Mouse (Mus musculus) embryonic facial prominence, embryonic 13.5 days (tissue): ENCODE measurements around the gene Nfic. TPM values are rescaled to one million over a fixed set of nuclear protein-coding genes. Genes with fewer than 3 reads are reported as not detected.

ENCODE experiments used
- ATAC-seq: fragments of 200-750 bp; cut with Nextera tagmentation; 2 replicates; pipeline ENCODE4 v1.8.0; 2017; ENCODE audit warnings: low read depth; ENCODE audit not compliant: insufficient number of reproducible peaks, insufficient read depth, low FRiP score, low TSS enrichment
- H3K27ac ChIP-seq: fragments of 300-500 bp; sonication (generic); 2 replicates; pipeline ENCODE4 v1.5.1; 2015; ENCODE audit warnings: moderate library complexity, mild to moderate bottlenecking, inconsistent platforms
- H3K27me3 ChIP-seq: fragments of 300-500 bp; sonication (generic); 2 replicates; pipeline ENCODE4 v1.6.1; 2015; ENCODE audit warnings: mild to moderate bottlenecking, inconsistent platforms
- H3K36me3 ChIP-seq: fragments of 300-500 bp; sonication (generic); 2 replicates; pipeline ENCODE4 v1.6.1; 2015; ENCODE audit warnings: mild to moderate bottlenecking, inconsistent platforms
- H3K4me1 ChIP-seq: fragments of 300-500 bp; sonication (generic); 2 replicates; pipeline ENCODE4 v1.6.1; 2015; ENCODE audit warnings: inconsistent platforms
- H3K4me2 ChIP-seq: fragments of 300-500 bp; sonication (generic); 2 replicates; pipeline ENCODE4 v1.6.1; 2015; ENCODE audit warnings: moderate library complexity, mild to moderate bottlenecking, inconsistent platforms
- H3K4me3 ChIP-seq: fragments of 300-500 bp; sonication (generic); 2 replicates; pipeline ENCODE4 v1.5.1; 2015; ENCODE audit warnings: mild to moderate bottlenecking, inconsistent platforms
- H3K9ac ChIP-seq: fragments of 300-500 bp; sonication (generic); 2 replicates; pipeline ENCODE4 v1.6.1; 2015; ENCODE audit warnings: mild to moderate bottlenecking, inconsistent platforms
- H3K9me3 ChIP-seq: fragments of 300-500 bp; sonication (generic); 2 replicates; pipeline ENCODE4 v1.6.1; 2016; ENCODE audit warnings: inconsistent platforms
- WGBS: fragments of 180-500 bp; shearing (Covaris S2); methylation state at CpG from one replicate; pipeline ENCODE4 v1.1.7; 2015; ENCODE audit warnings: mixed read lengths; 5-methylcytosine and 5-hydroxymethylcytosine counted together
- polyA plus RNA-seq: library from polyadenylated mRNA; unstranded; fragments of >200 nt; fragmentation: Nextera tagmentation; extraction: Ambion mirVana; gene quantifications from 2 replicates; pipeline ENCODE4 v1.2.1, GENCODE M21; 2015

Gene Nfic
- polyA plus RNA-seq, 1 experiment from 2014 or later = 96.1 TPM

DNA sequence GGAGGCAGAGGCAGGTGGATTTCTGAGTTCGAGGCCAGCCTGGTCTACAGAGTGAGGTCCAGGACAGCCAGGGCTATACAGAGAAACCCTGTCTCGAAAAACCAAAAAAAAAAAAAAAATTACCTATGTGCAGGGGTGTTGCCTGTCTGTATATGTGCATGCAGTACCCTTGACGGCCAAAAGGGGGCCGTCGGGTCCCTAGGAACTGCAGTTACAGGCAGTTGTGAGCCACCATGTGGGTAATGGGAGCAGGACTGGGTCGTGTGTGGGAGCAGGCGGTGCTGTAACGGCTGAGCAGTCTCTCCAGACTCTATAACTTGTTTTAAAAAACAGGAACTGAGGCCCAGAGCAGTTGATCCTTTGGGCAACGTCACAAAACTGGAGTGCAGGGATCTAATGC, 28.5 kb upstream of the Nfic start:
- 19% methylated on average over 9 of the region's 9 CpGs for WGBS

DNA sequence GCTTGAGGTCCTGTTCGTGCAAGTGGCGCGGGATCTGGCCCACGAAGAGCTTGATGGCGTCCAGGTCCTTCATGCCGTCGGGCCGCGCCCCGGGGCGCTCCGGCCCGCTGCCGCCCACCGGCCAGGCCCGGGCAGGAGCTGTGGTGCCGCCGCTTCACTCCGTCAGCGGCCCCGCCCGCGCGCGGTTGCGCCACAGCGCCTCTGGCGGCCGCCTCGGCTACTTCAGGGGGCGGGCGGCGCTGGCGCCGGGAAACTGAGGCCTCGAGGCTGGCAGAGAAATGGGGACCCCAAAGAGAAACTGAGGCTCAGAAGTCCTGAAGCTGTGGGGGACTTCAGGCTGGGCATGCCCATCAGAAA, 27.1 kb upstream of the Nfic start, which contains the start of gene Celf5:
Gene Celf5 (minus strand): TSS at position 177 of the 357 bp plus-strand sequence.
- 0 out of 2 replicates have a peak, but pooled peaks cover 6% of the 10 kb centered on the region for H3K4me1 ChIP-seq
- H3K9me3 ChIP-seq = no peaks in the 10 kb centered on the region
- peak within 1 kb of the TSS; percentile 72 for H3K9ac ChIP-seq
- H3K27ac ChIP-seq = no peak within 1 kb of the TSS
- peak within 1 kb of the TSS; percentile 51 for H3K4me3 ChIP-seq
- 0 out of 2 replicates have a peak, but pooled peaks have one; percentile 34 for ATAC-seq
- H3K27me3 ChIP-seq = peaks cover 47% of the 10 kb centered on the region
- 0% methylated on average over 36 of the region's 36 CpGs for WGBS
- peaks cover 17% of the 10 kb centered on the region for H3K36me3 ChIP-seq
- H3K4me2 ChIP-seq = peak within 1 kb of the TSS; percentile 80

More for the DNA sequence above, 28.5 kb upstream of the Nfic start:
- Histone ChIP-seq H3K9ac (no peak overlapping the region), H3K27me3 (peaks cover 34% of the 10 kb centered on the region), H3K4me1 (0 out of 2 replicates have a peak, but pooled peaks cover 6% of the 10 kb centered on the region), H3K4me3 (no peak overlapping the region), H3K27ac (no peak overlapping the region), H3K9me3 (no peaks in the 10 kb centered on the region), H3K4me2 (no peak overlapping the region), H3K36me3 (peaks cover 32% of the 10 kb centered on the region)
- ATAC-seq = no peak

DNA sequence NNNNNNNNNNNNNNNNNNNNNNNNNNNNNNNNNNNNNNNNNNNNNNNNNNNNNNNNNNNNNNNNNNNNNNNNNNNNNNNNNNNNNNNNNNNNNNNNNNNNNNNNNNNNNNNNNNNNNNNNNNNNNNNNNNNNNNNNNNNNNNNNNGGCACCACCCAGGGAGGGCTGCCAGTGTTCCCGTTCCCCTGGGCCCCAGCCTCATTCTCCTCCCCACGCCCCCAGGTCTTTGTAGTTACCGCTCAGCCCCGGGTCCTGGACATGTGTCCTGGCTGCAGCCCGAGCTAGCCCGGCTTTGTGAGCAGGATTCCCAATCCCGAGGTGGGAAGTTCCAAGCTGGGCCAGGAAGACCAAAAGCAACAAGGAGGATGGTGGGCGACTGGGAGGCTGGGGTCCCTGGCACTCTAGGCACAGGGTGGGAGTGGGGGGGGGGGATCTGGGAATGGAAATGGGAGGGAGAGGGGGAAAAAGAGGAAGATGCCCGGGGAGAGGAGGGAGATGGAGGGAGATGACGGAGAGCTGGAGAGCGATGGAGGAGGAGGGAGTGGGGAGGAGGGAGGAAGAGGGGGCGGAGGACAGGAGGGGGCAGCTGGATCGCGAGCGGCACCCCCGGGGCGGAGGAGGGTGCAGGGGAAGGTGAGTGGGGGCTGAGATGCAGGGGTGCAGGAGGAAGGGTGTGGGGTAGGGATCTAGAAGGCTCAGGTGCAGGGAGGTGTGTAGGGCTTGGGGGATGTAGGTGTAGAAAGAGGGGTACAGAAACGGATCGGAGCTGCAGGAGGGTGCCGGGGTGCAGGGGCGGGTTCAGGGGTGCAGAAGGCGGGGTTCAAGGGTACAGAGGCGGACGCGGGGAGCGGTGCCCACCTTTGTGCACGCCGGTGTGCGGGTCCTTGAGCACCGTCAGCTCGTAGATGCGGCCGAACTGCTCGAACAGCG, 26.4 kb upstream of the Nfic start:
- H3K4me2 ChIP-seq = peak overlapping the region; percentile 80
- peaks cover 54% of the 10 kb centered on the region for H3K27me3 ChIP-seq
- WGBS = 3% methylated on average over 35 of the region's 35 CpGs
- peak overlapping the region; percentile 72 for H3K9ac ChIP-seq
- H3K4me3 ChIP-seq = peak overlapping the region; percentile 51
- ATAC-seq = no peak
- H3K4me1 ChIP-seq = 0 out of 2 replicates have a peak, but pooled peaks cover 6% of the 10 kb centered on the region
- no peak overlapping the region for H3K27ac ChIP-seq
- H3K36me3 ChIP-seq = peaks cover 11% of the 10 kb centered on the region
- no peaks in the 10 kb centered on the region for H3K9me3 ChIP-seq

DNA sequence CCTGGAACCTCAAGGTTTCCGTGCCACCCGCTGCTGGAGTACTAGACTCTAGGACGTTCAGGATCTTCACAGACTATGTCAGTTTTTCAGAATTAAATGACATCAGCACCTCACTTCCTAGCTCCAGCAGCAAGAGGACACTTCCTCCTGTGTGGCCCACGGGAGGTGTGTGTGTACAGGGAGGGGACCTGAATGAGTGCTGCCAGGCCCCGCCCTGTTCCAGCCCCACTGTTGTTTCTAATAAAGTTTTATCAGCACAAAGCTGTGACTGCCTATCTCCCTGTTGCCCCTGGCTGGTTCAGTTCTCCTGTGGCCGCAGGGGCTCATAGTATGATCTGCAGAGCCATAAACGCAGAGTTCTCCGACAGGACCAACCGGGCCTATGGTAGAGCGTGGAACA, 19.0 kb upstream of the Nfic start:
- no peaks in the 10 kb centered on the region for H3K9me3 ChIP-seq
- 82% methylated on average over 10 of the region's 10 CpGs for WGBS
- ATAC-seq = no peak
- no peak overlapping the region for H3K4me3 ChIP-seq
- no peaks in the 10 kb centered on the region for H3K36me3 ChIP-seq
- H3K27ac ChIP-seq = no peak overlapping the region
- H3K4me2 ChIP-seq = no peak overlapping the region
- peaks cover 8% of the 10 kb centered on the region; the same call in 1 of the 2 replicates for H3K4me1 ChIP-seq
- no peak overlapping the region for H3K9ac ChIP-seq
- H3K27me3 ChIP-seq = peaks cover 81% of the 10 kb centered on the region

DNA sequence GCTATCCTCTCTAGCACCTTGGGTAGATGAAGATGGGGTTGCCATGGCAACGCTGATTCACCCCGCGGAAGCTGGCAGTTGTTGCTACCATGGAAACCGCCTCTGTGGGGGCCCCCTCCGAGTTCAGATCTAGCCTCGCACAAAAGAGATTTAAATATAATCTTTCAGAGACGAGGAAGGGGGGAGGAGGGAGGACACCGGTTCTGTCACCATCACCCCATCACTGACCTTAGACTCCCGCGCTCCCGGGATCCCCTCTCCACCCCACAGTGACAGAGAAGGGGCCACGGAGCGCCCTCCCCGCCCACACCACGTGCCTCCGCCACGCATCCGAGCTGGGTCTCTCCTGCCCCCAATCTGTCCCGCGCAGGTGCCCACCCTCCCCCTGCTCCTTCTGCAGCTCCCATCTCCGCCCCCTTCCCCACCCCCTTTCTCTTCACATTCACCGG, 17.6 kb upstream of the Nfic start:
- Histone ChIP-seq H3K4me2 (0 out of 2 replicates have a peak overlapping the region, but pooled peaks have one; percentile 14), H3K27me3 (peaks cover 85% of the 10 kb centered on the region), H3K4me1 (peaks cover 8% of the 10 kb centered on the region; the same call in 1 of the 2 replicates), H3K9ac (no peak overlapping the region), H3K4me3 (no peak overlapping the region), H3K36me3 (no peaks in the 10 kb centered on the region), H3K9me3 (no peaks in the 10 kb centered on the region), H3K27ac (no peak overlapping the region)
- ATAC-seq = no peak
- 1% methylated on average over 22 of the region's 22 CpGs for whole genome bisulfite sequencing

DNA sequence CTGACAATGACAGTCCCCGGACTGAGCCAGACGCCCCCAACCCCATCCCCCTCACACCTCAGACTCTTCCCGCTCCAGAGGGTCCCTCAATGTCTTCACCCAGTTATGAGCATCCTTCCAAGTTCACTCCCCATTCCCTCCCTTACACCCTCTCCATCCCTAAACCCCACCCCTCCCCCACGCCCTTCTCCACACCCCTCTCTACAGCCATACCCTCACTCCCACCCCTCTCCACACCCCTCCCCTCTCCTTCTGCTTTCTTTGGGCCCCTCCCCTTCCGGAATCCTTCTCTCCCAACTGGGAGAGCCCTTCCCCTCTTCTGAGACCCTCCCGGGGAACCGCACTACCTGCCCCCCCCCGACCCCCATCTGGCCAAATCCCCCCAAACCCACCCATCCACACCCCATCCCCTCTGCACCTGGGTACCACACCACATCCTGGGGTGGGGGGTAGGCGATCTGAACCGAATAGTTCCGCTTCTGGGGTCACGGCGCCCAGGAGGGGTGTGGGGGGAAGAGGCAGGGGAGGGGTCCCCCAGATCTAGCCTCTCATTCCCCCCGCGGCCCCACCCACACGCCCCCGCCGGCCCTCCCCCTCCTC, 17.1 kb upstream of the Nfic start:
- Histone ChIP-seq H3K27me3 (peaks cover 85% of the 10 kb centered on the region), H3K4me3 (no peak overlapping the region), H3K4me2 (0 out of 2 replicates have a peak overlapping the region, but pooled peaks have one; percentile 14), H3K9me3 (no peaks in the 10 kb centered on the region), H3K4me1 (peaks cover 8% of the 10 kb centered on the region; the same call in 1 of the 2 replicates), H3K9ac (no peak overlapping the region), H3K27ac (no peak overlapping the region), H3K36me3 (no peaks in the 10 kb centered on the region)
- ATAC-seq = no peak
- 4% methylated on average over 18 of the region's 18 CpGs for whole genome bisulfite sequencing

DNA sequence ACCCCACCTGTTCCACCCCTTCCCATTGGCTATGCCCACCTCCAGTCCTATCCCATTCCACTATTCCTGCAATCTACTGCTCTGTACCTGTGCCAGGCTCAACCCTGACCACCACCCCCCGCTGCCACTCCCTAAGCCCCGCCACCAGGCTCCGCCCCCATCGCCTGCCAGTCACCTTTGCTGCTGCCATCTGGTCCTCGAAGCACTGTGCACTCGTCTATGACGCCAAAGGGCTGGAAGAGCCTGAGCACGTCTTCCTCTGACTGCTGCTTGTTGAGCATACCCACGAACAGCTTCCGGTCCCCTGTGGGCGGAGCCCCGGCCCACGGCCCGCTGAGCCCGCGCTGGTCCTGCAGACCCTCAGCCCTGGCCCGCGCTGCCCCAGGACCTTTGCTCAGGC, 15.0 kb upstream of the Nfic start:
- Histone ChIP-seq H3K27ac (no peak overlapping the region), H3K9ac (no peak overlapping the region), H3K36me3 (no peaks in the 10 kb centered on the region), H3K4me3 (no peak overlapping the region), H3K4me2 (no peak overlapping the region), H3K27me3 (peaks cover 87% of the 10 kb centered on the region), H3K4me1 (peaks cover 8% of the 10 kb centered on the region; the same call in 1 of the 2 replicates), H3K9me3 (no peaks in the 10 kb centered on the region)
- ATAC-seq = no peak
- WGBS = 50% methylated on average over 18 of the region's 18 CpGs

DNA sequence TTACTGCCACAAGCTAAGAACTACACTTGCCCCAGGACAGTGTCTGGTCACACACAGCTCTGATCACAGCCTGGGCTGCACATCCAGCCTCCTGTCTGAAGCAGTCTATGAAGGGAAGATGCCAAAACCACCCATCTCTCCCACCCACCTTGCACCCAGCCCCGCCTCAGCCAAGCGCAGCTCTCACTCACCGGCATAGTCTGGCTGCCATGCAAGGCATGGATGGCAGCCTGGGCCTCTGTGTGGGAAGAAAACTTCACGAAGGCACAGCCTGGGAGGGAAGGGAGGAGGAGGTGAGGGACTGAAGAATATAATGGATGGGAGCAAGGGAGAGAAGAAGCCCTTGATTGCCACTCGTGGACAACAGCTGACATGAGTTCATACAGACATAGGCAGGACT, 13.8 kb upstream of the Nfic start:
- 84% methylated on average over 5 of the region's 5 CpGs for WGBS
- H3K27ac ChIP-seq = no peak overlapping the region
- no peak for ATAC-seq
- H3K4me3 ChIP-seq = no peak overlapping the region
- H3K9me3 ChIP-seq = no peaks in the 10 kb centered on the region
- no peak overlapping the region for H3K4me2 ChIP-seq
- H3K9ac ChIP-seq = no peak overlapping the region
- peaks cover 14% of the 10 kb centered on the region for H3K4me1 ChIP-seq
- H3K36me3 ChIP-seq = no peaks in the 10 kb centered on the region
- peaks cover 87% of the 10 kb centered on the region for H3K27me3 ChIP-seq

DNA sequence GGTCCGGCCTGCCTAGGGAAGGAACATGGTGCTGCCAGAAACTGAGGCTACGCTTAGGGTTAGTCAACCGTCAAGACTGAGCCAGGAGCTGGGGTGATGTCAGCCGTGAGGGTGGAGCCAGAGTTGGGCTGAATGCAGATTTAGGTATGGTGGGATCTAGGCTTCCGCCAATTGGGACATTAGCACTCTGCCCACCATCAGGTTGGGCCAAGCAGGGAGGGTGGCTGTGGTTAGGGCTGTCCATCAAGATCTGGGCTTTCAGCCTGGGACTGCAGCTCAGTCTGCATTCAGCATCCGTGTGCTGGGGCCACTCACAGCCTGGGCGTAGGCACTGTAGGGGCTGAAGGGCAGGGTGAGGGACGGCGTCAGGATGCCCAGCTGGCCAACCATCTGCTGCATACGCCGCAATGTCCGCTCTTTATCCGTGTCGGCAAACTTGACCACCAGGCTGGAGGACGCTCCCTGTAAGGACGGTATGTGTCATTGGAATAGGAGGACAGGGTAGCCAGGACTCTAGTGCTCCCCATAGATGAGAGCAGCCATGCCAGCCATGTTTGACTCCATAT, 12.3 kb upstream of the Nfic start:
- Histone ChIP-seq H3K4me2 (no peak overlapping the region), H3K9me3 (no peaks in the 10 kb centered on the region), H3K4me1 (peaks cover 12% of the 10 kb centered on the region), H3K27me3 (peaks cover 87% of the 10 kb centered on the region), H3K36me3 (no peaks in the 10 kb centered on the region), H3K4me3 (no peak overlapping the region), H3K9ac (no peak overlapping the region), H3K27ac (no peak overlapping the region)
- 85% methylated on average over 16 of the region's 16 CpGs for WGBS
- no peak for ATAC-seq

DNA sequence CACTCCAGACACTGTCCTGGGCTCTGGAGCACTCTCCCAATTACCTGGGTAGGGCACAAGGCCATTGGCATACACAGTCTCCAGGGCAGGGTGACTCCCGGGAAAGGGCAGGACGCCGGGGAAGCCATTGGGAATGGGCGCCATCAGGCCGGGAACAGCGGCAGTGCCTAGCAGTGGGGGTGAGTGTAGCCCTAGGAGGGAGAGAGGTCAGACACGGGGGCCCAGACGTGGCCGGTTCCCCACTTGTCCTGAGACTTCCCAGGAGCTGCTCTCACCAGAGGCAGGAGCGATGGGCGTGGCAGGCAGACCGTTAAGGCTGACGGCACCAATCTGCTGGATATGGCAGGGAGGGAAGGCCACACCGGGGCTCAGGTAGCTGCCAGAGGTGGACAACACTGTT, 11.4 kb upstream of the Nfic start:
- H3K27me3 ChIP-seq = peaks cover 87% of the 10 kb centered on the region
- WGBS = 64% methylated on average over 14 of the region's 14 CpGs
- H3K27ac ChIP-seq = no peak overlapping the region
- H3K9ac ChIP-seq = no peak overlapping the region
- no peaks in the 10 kb centered on the region for H3K36me3 ChIP-seq
- no peak overlapping the region for H3K4me2 ChIP-seq
- no peak for ATAC-seq
- H3K4me1 ChIP-seq = peaks cover 15% of the 10 kb centered on the region
- no peak overlapping the region for H3K4me3 ChIP-seq
- no peaks in the 10 kb centered on the region for H3K9me3 ChIP-seq

DNA sequence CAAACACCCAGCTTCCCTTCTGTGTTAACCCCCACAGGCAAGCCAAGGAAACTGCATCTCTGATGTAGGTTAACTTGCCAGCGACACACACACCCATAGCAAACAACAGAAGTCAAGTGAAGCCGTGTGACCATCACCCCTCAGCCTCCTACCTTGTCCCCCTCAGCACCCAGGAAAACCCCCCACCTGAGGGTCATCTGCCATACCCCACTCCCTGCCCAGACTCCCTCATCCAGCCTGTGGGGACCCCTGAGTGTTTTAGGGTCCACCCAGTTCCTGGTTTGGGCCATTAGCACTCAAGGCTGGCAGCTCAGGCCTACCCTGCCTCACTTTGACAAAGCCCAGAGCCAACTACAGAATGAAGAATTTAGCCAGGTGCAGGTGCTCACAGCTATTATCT, 10.6 kb upstream of the Nfic start:
- ATAC-seq = no peak
- 81% methylated on average over 2 of the region's 2 CpGs for WGBS
- H3K27me3 ChIP-seq = peaks cover 90% of the 10 kb centered on the region

More for the DNA sequence above, 10.6 kb upstream of the Nfic start:
- Histone ChIP-seq H3K9ac (no peak overlapping the region), H3K27ac (no peak overlapping the region), H3K36me3 (no peaks in the 10 kb centered on the region), H3K9me3 (no peaks in the 10 kb centered on the region), H3K4me3 (no peak overlapping the region), H3K4me2 (no peak overlapping the region), H3K4me1 (peaks cover 16% of the 10 kb centered on the region)
